8 mouse cellular contexts compared by ENCODE assay signal in the genomic region with DNA sequence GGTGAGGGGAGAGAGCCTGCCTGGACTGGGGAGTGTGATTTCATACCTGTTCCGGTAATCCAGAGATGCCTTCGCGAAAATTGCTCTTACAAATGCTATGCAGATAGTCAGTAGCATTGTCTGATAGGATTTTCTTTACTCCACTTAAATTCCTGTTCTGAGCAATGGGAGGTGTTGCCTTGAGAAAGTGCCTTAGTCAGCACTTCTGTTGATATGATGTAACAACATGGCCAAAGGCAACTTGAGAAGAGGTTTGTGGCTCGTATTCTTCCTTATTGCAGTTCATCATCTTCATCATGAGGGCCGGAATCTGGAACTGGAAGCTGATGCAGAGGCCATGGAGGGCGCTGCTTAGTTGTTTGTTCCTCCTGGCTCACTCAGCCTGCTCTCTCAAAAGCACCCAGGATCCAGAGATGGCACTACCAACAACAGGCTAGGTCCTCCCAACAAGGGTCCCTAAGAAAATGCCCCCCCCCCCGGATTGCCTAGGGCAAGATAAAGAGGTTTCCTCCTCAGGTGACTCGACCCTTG. TPM values are rescaled to one million over a fixed set of nuclear protein-coding genes. Genes with fewer than 3 reads are reported as not detected.
DNase-seq lines count a peak whose midpoint lies in the region; ATAC-seq and TF ChIP-seq lines count a peak whose summit lies in the region.

No protein-coding gene starts in this region.

- H3K9ac ChIP-seq in embryonic facial prominence, embryonic 12.5 days = no peak overlapping the region; the same call in 1 of the 2 replicates
- H3K9ac ChIP-seq in intestine, postnatal 0 days (ENCODE audit: low read depth, low read length) = no peak overlapping the region
- H3K9ac ChIP-seq in neural tube, embryonic 12.5 days = no peak overlapping the region

- 66% methylated on average over 8 of the region's 8 CpGs for WGBS in embryonic facial prominence, embryonic 12.5 days
- 52% methylated on average over 8 of the region's 8 CpGs for WGBS in intestine, postnatal 0 days
- 80% methylated on average over 8 of the region's 8 CpGs for WGBS in neural tube, embryonic 12.5 days

- H3K27me3 ChIP-seq in embryonic facial prominence, embryonic 12.5 days = no peaks in the 10 kb centered on the region
- no peaks in the 10 kb centered on the region for H3K27me3 ChIP-seq in intestine, postnatal 0 days (replicated peaks; ENCODE audit: control insufficient read depth, insufficient read depth, low read length)
- H3K27me3 ChIP-seq in neural tube, embryonic 12.5 days (replicated peaks) = no peaks in the 10 kb centered on the region

- H3K27ac ChIP-seq in layer of hippocampus, adult 2 months = no peak overlapping the region
- H3K27ac ChIP-seq in embryonic facial prominence, embryonic 12.5 days = 0 out of 2 replicates have a peak overlapping the region, but pooled peaks have one; percentile 4
- peak overlapping the region; percentile 99 for H3K27ac ChIP-seq in intestine, postnatal 0 days (ENCODE audit: low read depth, low read length)
- H3K27ac ChIP-seq in neural tube, embryonic 12.5 days = no peak overlapping the region

- no peaks in the 10 kb centered on the region for H3K9me3 ChIP-seq in embryonic facial prominence, embryonic 12.5 days
- no peaks in the 10 kb centered on the region for H3K9me3 ChIP-seq in intestine, postnatal 0 days (ENCODE audit: control insufficient read depth)
- H3K9me3 ChIP-seq in neural tube, embryonic 12.5 days = no peaks in the 10 kb centered on the region

- ATAC-seq in embryonic facial prominence, embryonic 12.5 days (ENCODE audit: insufficient number of reproducible peaks, insufficient read depth, low FRiP score, low TSS enrichment) = no peak
- ATAC-seq in intestine, postnatal 0 days = peak; percentile 9; the same call in 1 of the 2 replicates
- ATAC-seq in neural tube, embryonic 12.5 days (ENCODE audit: low FRiP score, low read depth) = no peak

- peak overlapping the region; percentile 68 for H3K4me3 ChIP-seq in layer of hippocampus, adult 2 months
- peak overlapping the region; percentile 96 for H3K4me3 ChIP-seq in embryonic facial prominence, embryonic 12.5 days
- H3K4me3 ChIP-seq in intestine, postnatal 0 days (ENCODE audit: low read depth, low read length) = peak overlapping the region; percentile 90
- peak overlapping the region; percentile 97 for H3K4me3 ChIP-seq in neural tube, embryonic 12.5 days

- peaks cover 13% of the 10 kb centered on the region for H3K36me3 ChIP-seq in embryonic facial prominence, embryonic 12.5 days
- H3K36me3 ChIP-seq in intestine, postnatal 0 days (ENCODE audit: control insufficient read depth, insufficient read depth) = no peaks in the 10 kb centered on the region; the same call in 1 of the 2 replicates
- peaks cover 4% of the 10 kb centered on the region; the same call in 1 of the 2 replicates for H3K36me3 ChIP-seq in neural tube, embryonic 12.5 days

- H3K4me2 ChIP-seq in embryonic facial prominence, embryonic 12.5 days (replicated peaks) = peak overlapping the region; percentile 59
- peak overlapping the region; percentile 79 for H3K4me2 ChIP-seq in intestine, postnatal 0 days (replicated peaks; ENCODE audit: low read depth)
- peak overlapping the region; percentile 73 for H3K4me2 ChIP-seq in neural tube, embryonic 12.5 days (replicated peaks)

- DNase-seq in layer of hippocampus, adult 2 months (ENCODE audit: low spot score in 2 of 2) = no peak
- no peak for DNase-seq in layer of hippocampus, adult 9-11 months
- DNase-seq in urinary bladder, postnatal 25 days (ENCODE audit: low spot score) = no peak
- no peak for DNase-seq in urinary bladder, postnatal 4 days (ENCODE audit: low spot score in 2 of 2)
- DNase-seq in left cerebral cortex, adult 18-20 months (ENCODE audit: low spot score in 2 of 2) = no peak

- H3K4me1 ChIP-seq in embryonic facial prominence, embryonic 12.5 days = peaks cover 14% of the 10 kb centered on the region
- H3K4me1 ChIP-seq in intestine, postnatal 0 days (replicated peaks; ENCODE audit: control insufficient read depth, insufficient read depth, low read length) = peaks cover 4% of the 10 kb centered on the region; the same call in 1 of the 2 replicates
- peaks cover 14% of the 10 kb centered on the region for H3K4me1 ChIP-seq in neural tube, embryonic 12.5 days

- TF ChIP-seq CTCF in layer of hippocampus, adult 2 months (conservative IDR thresholded peaks at IDR 0.05) = no peak
- no peak for TF ChIP-seq CTCF in intestine, postnatal 0 days (IDR thresholded peaks at IDR 0.05; ENCODE audit: low read depth)

RNA-seq across cellular contexts. Expression of a gene that starts 2.3 kb away (rescaled TPM):
- 10 to 100 TPM; 32.3 to 35.1 TPM for total RNA-seq in layer of hippocampus, adult 2 months (2021)
- 54.5 and 57.7 TPM in 2 replicates for polyA plus RNA-seq in embryonic facial prominence, embryonic 12.5 days (2016; fragmentation: Nextera tagmentation; extraction: Ambion mirVana)
- polyA plus RNA-seq in intestine, postnatal 0 days (2015; fragmentation: Nextera tagmentation; extraction: Ambion mirVana) = 28.7 and 30.0 TPM in 2 replicates
- polyA plus RNA-seq in neural tube, embryonic 12.5 days (2016; fragmentation: Nextera tagmentation; extraction: Ambion mirVana) = 54.4 and 57.7 TPM in 2 replicates
- 10 to 100 TPM; 36.3 to 45.4 TPM for total RNA-seq in left cerebral cortex, adult 18-20 months (2021)

RNA-seq across cellular contexts. Expression of a gene that starts 12.1 kb away (rescaled TPM):
- 10 to 100 TPM; 46.9 TPM for total RNA-seq in layer of hippocampus, adult 2 months (2021)
- polyA plus RNA-seq in embryonic facial prominence, embryonic 12.5 days (2016; fragmentation: Nextera tagmentation; extraction: Ambion mirVana) = 66.0 and 66.7 TPM in 2 replicates
- 28.0 and 30.5 TPM in 2 replicates for polyA plus RNA-seq in intestine, postnatal 0 days (2015; fragmentation: Nextera tagmentation; extraction: Ambion mirVana)
- 72.5 and 73.3 TPM in 2 replicates for polyA plus RNA-seq in neural tube, embryonic 12.5 days (2016; fragmentation: Nextera tagmentation; extraction: Ambion mirVana)
- 10 to 100 TPM; 50.2 to 51.1 TPM for total RNA-seq in left cerebral cortex, adult 18-20 months (2021)

Comparison
In these comparisons a context has a peak if more than half of its experiments do, and no peak if none do; other contexts are left out.
1. H3K27ac ChIP-seq: peak in embryonic facial prominence, embryonic 12.5 days (single experiment) and intestine, postnatal 0 days (single experiment); none in layer of hippocampus, adult 2 months (single experiment) and neural tube, embryonic 12.5 days (single experiment).
2. Peak in every context shown above with its lines, with median percentiles within 50 percentile points of each other: H3K4me3 ChIP-seq and H3K4me2 ChIP-seq.